Mouse (Mus musculus) testis, adult 2 months (tissue): ENCODE data around the gene Tfeb.

Experiments
- CTCF ChIP-seq: fragments of 200-500 bp; IDR thresholded peaks from 2 replicates; pipeline ENCODE4 v1.5.1; 2012; ENCODE audit warnings: low read depth, mild to moderate bottlenecking, inconsistent platforms, low read length, moderate library complexity; ENCODE audit not compliant: control insufficient read depth, insufficient read depth, insufficient replicate concordance
- POLR2A ChIP-seq: fragments of 200-500 bp; IDR thresholded peaks from 2 replicates; pipeline ENCODE4 v1.6.1; 2012; ENCODE audit warnings: low read depth, mild to moderate bottlenecking, inconsistent platforms, low read length, moderate library complexity; ENCODE audit not compliant: control insufficient read depth

GRCm38 (mm10) chr17:47788996-47789395 lies 52.2 kb downstream of the Tfeb start:
- TF ChIP-seq POLR2A (no peak), CTCF (no peak)
